Mouse (Mus musculus): ENCODE data around the gene Tbck.
A peak's percentile ranks its signal among the peaks of the same experiment; 100 is the strongest.

GRCm38 (mm10) chr3:132683447-132684230, at the start of gene Tbck:
- no peak for TF ChIP-seq CTCF (IDR thresholded peaks at IDR 0.05)
- peak; percentile 59 for TF ChIP-seq POLR2A (IDR thresholded peaks at IDR 0.05; ENCODE audit: insufficient read depth, low read depth, low read length)

Measured in heart, adult 2 months (tissue).